Mouse (Mus musculus): Measurements from ENCODE around the gene Tead3. TPM values are rescaled to one million over a fixed set of nuclear protein-coding genes. Genes with fewer than 3 reads are reported as not detected.

The Tead3 gene
- 2.5 and 2.8 TPM in 2 replicates for polyA plus RNA-seq (2012; rRNA removed)

GRCm38 (mm10) chr17:28350466-28351352 is at the start of gene Tead3:
TSS of gene Tead3 (minus strand) at chr17:28350817.

GRCm38 (mm10) chr17:28365122-28365521 is 14.5 kb upstream of the Tead3 start, which contains the start of gene Tulp1:
TSS of gene Tulp1 (minus strand) at chr17:28365222.

GRCm38 (mm10) chr17:28328366-28328928 is 22.2 kb downstream of the Tead3 start, which contains the start of gene Rpl10a:
TSS of gene Rpl10a (plus strand) at chr17:28328471.

GRCm38 (mm10) chr17:28313212-28313879 is 37.3 kb downstream of the Tead3 start, which contains the start of gene Fance:
TSS of gene Fance (plus strand) at chr17:28313519.

Other genes starting within 250 kb of the Tead3 start
- gene Scube3, start 208.7 kb downstream of the Tead3 start, polyA plus RNA-seq (2012; rRNA removed): 0.22 and 0.28 TPM in 2 replicates
- 10.2 and 10.5 TPM in 2 replicates for gene Zfp523, start 173.7 kb downstream of the Tead3 start, polyA plus RNA-seq (2012; rRNA removed)
- gene Def6, start 143.0 kb downstream of the Tead3 start, polyA plus RNA-seq (2012; rRNA removed): 7.8 and 11.5 TPM in 2 replicates
- 4.7 and 5.0 TPM in 2 replicates for gene Ppard, start 118.1 kb downstream of the Tead3 start, polyA plus RNA-seq (2012; rRNA removed)
- 3.1 and 3.8 TPM in 2 replicates for gene Fance, start 37.3 kb downstream of the Tead3 start, polyA plus RNA-seq (2012; rRNA removed)
- 1,580 and 2,072 TPM in 2 replicates for gene Rpl10a, start 22.3 kb downstream of the Tead3 start, polyA plus RNA-seq (2012; rRNA removed)
- gene Tulp1, start 14.4 kb upstream of the Tead3 start, polyA plus RNA-seq (2012; rRNA removed): 0.06 and 0.18 TPM in 2 replicates
- 47.2 and 52.1 TPM in 2 replicates for gene Fkbp5, start 166.7 kb upstream of the Tead3 start, polyA plus RNA-seq (2012; rRNA removed)
- gene Armc12, start 180.0 kb upstream of the Tead3 start, polyA plus RNA-seq (2012; rRNA removed): 0.08 and 0.12 TPM in 2 replicates
- not detected in 2 replicates for gene Clpsl2, start 198.6 kb upstream of the Tead3 start, polyA plus RNA-seq (2012; rRNA removed)
- gene Clps, start 209.9 kb upstream of the Tead3 start, polyA plus RNA-seq (2012; rRNA removed): 0.42 and 11.9 TPM in 2 replicates
- not detected in 2 replicates for gene Lhfpl5, start 224.8 kb upstream of the Tead3 start, polyA plus RNA-seq (2012; rRNA removed)